Mouse (Mus musculus) kidney, postnatal 25 days (tissue): ENCODE results near the gene Olfm2.
"Not testable (repeated sequence)": the region's sequence is repeated elsewhere in the genome, so short reads cannot be mapped to it uniquely, and the experiment has no call there.

Experiments
- DNase-seq, 2 experiments: peaks; one replicate each; pipeline ENCODE4 v3.0.0; 2021; ENCODE audit warnings: mixed read lengths in 2 of 2

Gene Olfm2

GRCm38 (mm10) chr9:20652260-20652658 is 93.9 kb downstream of the Olfm2 start:
- DNase-seq: no peak

DNA sequence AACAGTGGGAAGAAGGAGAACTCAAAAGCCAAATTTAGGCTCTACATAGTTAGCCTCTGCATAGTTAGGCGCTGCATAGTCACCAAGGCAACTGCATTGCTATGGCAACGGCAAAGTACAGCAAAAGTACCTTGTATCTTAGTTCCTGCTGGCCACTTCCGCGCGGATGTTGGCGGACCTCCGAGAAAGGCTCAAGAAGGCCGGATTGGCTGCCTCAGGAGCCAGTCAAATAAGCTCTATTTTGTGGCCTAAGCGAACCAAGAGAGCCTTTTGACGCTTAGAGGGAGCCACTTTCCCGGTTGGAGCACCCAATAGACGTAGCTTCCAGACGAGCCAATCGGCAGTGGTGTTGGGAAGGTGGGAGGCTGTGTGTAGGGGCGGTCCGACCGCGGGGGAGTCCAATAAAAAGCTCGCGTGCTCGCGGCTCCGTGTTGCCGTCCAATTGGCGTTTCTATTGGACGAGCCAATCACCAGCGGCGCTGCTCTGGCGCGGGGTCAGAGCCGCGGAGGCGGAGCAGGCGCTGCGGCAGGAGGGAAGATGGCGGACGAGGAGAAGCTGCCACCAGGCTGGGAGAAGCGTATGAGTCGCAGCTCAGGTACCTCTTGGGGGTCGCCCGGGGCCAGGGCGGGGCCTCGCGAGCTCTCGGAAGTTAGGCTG is 94.4 kb downstream of the Olfm2 start, which contains the start of gene Pin1:
Gene Pin1 (plus strand): TSS at position 494 of the 658 bp plus-strand sequence.
- DNase-seq: peak; percentile 100

DNA sequence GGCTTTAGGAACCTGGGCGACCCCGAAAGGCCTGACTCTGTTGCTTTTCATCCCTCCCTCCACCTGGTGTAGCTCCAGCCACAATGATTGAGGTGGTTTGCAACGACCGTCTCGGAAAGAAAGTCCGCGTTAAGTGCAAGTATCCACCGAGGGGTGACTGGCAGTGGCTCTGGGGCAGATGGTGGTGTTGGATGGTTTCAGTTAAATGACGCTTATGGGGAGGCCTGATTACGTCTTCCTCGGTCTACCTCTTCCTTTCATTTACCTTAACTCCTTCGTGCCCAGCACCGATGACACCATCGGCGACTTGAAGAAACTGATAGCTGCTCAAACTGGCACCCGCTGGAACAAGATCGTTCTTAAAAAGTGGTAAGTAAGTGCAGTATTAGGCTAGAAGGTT is 101.0 kb downstream of the Olfm2 start:
- DNase-seq: no peak

- peak; percentile 77 to 88 for DNase-seq
Observed at GRCm38 (mm10) chr9:20644360-20645081, 101.6 kb downstream of the Olfm2 start, which contains the start of gene Fbxl12. Gene Fbxl12, minus strand, starts transcription at chr9:20644767.

- DNase-seq: no peak
Observed at GRCm38 (mm10) chr9:20643781-20644180, 102.4 kb downstream of the Olfm2 start.

- DNase-seq: peak; percentile 87 to 94
Observed at GRCm38 (mm10) chr9:20642896-20643466, 103.2 kb downstream of the Olfm2 start.

DNA sequence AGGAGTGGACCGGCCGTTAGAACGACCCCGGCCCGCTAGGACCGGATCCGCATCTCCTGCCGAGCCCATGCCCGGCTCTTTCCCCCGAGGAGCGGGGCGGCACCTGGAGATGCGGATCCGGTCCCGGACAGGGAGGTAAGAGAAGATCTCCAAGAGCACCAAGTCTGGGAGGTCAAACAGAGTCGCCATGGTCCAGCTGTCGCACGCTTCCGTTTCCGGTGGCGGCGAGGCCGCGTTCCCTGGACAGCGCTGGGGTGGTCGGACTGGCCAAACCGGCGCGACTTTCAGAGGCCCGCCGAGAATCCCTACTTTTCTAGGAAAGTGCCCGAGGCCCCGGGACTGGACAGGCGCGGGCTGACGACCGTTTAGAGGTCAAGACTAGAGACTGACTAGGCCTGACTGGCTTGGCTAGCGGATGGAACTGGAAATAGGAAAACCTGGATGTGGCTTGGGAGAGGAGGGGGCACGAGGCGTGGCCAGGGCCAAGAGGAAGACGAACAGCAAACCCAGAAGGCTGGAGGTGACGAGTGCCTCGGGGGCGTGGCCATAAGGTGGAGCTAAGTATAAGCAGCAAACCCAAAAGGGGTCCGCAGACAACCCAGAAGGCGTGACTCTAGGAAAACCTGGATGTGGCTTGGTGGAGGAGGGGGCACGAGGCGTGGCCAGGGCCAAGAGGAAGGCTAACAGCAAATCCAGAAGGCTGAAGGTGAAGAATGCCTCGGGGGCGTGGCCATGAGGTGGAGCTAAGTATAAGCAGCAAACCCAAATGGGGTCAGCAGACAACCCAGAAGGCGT is 103.9 kb downstream of the Olfm2 start, which contains the start of gene Ubl5:
Gene Ubl5 (plus strand): TSS at position 778 of the 795 bp plus-strand sequence.
- DNase-seq: peak; percentile 92 to 96

DNA sequence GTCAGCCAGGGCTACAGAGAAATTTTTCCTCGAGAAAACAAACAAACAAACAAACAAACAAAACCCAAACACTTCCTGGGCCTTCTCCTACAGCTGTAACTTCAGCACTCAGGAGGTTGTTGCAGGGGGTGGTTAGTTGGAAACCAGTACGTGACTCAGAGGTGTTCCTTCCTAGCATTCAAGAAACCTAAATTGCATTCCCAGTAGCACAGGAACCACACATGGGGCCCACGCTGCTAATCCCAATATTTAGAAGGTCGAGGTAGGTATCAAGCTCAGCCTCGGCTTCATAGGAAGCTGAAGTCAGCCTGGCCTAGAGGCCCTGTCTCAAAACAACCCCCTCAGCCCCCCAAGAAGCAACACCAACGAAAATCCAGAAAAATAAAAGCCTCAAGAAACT is 104.6 kb downstream of the Olfm2 start:
- no peak for DNase-seq

- DNase-seq: no peak
Observed at GRCm38 (mm10) chr9:20639486-20639885, 106.7 kb downstream of the Olfm2 start.

- no peak for DNase-seq
Observed at GRCm38 (mm10) chr9:20638552-20638951, 107.6 kb downstream of the Olfm2 start.

GRCm38 (mm10) chr9:20636790-20637189 is 109.4 kb downstream of the Olfm2 start:
- no peak for DNase-seq

- DNase-seq: no peak
Observed at GRCm38 (mm10) chr9:20636256-20636655, 109.9 kb downstream of the Olfm2 start.

- not testable (repeated sequence) for DNase-seq
Observed at GRCm38 (mm10) chr9:20635676-20636075, 110.5 kb downstream of the Olfm2 start.

DNA sequence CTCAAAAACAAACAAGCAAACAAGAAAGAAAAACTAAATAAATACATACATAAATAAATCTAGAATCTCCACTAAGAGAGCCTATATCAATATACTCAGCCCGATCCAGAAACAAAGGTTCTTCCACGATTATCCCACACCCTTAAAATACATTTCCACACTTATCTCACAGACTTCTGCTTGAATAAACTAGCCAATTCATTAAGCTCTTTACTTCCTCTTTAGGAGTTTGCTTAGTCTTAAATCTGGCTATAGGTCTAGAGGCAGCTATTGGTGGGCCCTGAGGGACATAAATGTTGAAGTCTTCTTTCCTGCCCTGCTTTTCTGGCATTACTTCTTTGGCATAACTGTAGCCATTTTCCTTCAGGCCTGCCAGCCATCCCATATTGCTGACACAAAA is 114.8 kb downstream of the Olfm2 start:
- DNase-seq: no peak
